ENCODE assay signal across 30 mouse cellular contexts in the genomic region with DNA sequence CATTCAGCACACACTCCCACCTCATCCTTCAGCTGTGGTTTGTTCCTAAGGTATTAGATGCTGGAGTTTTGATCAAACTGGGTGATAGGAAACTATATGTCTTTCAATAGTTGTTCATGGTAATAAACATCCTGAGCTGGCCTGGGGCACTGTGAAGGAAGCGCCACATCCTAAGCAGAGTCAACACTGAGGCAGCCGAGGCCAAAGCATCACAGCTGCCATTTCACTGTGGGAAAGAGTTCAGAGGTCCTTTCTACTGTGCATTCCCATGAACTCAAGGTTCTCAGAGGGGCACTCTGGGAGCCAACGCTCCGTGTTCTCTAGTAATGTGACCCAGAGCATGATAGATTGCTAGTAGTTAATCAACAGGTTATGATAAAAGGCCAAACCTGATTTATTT.
DNase-seq lines count a peak whose midpoint lies in the region; ATAC-seq and TF ChIP-seq lines count a peak whose summit lies in the region.
"Had no signal": no experiment of that assay in that cellular context is flagged by ENCODE, and none has a peak within 500 bp of the region (broad histone marks: within the 10 kb centered on the region; RNA-seq: fewer than 3 reads in every experiment).

No protein-coding gene starts in this region.

- no peak for TF ChIP-seq POLR2A in kidney, adult 2 months (IDR thresholded peaks at IDR 0.05; ENCODE audit: low read depth, low read length)

- DNase-seq in heart, adult 11 months = peak; percentile 87
- DNase-seq in kidney, adult 2 months = no peak
- DNase-seq in lung, embryonic 14.5 days = peak; percentile 7
- no peak for DNase-seq in lung, postnatal 25 days (ENCODE audit: low spot score)
- DNase-seq: adrenal gland, postnatal 14 days; B cell, adult 2 months; cerebellum, adult 11 months; cerebellum, adult 2 months; cerebellum, adult 9-11 months; cerebellum, postnatal 25 days; gastrocnemius, postnatal 10 days; gastrocnemius, postnatal 36 days; heart, postnatal 10 days; heart, postnatal 36 days had no signal

- no peak overlapping the region for H3K27ac ChIP-seq in heart, embryonic 12.5 days (ENCODE audit: poor library complexity, severe bottlenecking)
- H3K27ac ChIP-seq in kidney, embryonic 16.5 days (ENCODE audit: low read length) = no peak overlapping the region
- no peak overlapping the region for H3K27ac ChIP-seq in kidney, adult 2 months (ENCODE audit: insufficient read depth, low read depth, low read length)
- no peak overlapping the region for H3K27ac ChIP-seq in lung, embryonic 14.5 days (ENCODE audit: low read depth)
- no peak overlapping the region for H3K27ac ChIP-seq in forebrain, embryonic 13.5 days
- H3K27ac ChIP-seq: embryonic facial prominence, embryonic 10.5 days; embryonic facial prominence, embryonic 13.5 days; forebrain, embryonic 12.5 days; heart, embryonic 15.5 days; hindbrain, embryonic 10.5 days; hindbrain, embryonic 13.5 days had no signal

- no peaks in the 10 kb centered on the region for H3K9me3 ChIP-seq in heart, embryonic 12.5 days (replicated peaks)
- no peaks in the 10 kb centered on the region for H3K9me3 ChIP-seq in kidney, embryonic 16.5 days (ENCODE audit: low read length)
- H3K9me3 ChIP-seq in lung, embryonic 14.5 days (ENCODE audit: low read depth, low read length) = no peaks in the 10 kb centered on the region
- no peaks in the 10 kb centered on the region for H3K9me3 ChIP-seq in forebrain, embryonic 13.5 days (replicated peaks)
- H3K9me3 ChIP-seq: embryonic facial prominence, embryonic 10.5 days; embryonic facial prominence, embryonic 13.5 days; forebrain, embryonic 12.5 days; G1E; heart, embryonic 15.5 days; hindbrain, embryonic 10.5 days; hindbrain, embryonic 13.5 days had no signal

- no peak overlapping the region for H3K9ac ChIP-seq in heart, embryonic 12.5 days
- H3K9ac ChIP-seq in kidney, embryonic 16.5 days (replicated peaks; ENCODE audit: low read length) = no peak overlapping the region
- no peak overlapping the region for H3K9ac ChIP-seq in lung, embryonic 14.5 days
- no peak overlapping the region for H3K9ac ChIP-seq in forebrain, embryonic 13.5 days
- H3K9ac ChIP-seq: embryonic facial prominence, embryonic 13.5 days; forebrain, embryonic 12.5 days; heart, embryonic 15.5 days; hindbrain, embryonic 13.5 days had no signal

- H3K4me2 ChIP-seq in heart, embryonic 12.5 days = no peak overlapping the region
- no peak overlapping the region for H3K4me2 ChIP-seq in kidney, embryonic 16.5 days (replicated peaks; ENCODE audit: low read depth, low read length)
- no peak overlapping the region for H3K4me2 ChIP-seq in lung, embryonic 14.5 days
- no peak overlapping the region for H3K4me2 ChIP-seq in forebrain, embryonic 13.5 days
- H3K4me2 ChIP-seq: embryonic facial prominence, embryonic 13.5 days; forebrain, embryonic 12.5 days; heart, embryonic 11.5 days; heart, embryonic 15.5 days; hindbrain, embryonic 13.5 days had no signal

- H3K4me3 ChIP-seq in heart, embryonic 12.5 days = no peak overlapping the region
- no peak overlapping the region for H3K4me3 ChIP-seq in kidney, embryonic 16.5 days (ENCODE audit: low read length)
- no peak overlapping the region for H3K4me3 ChIP-seq in kidney, adult 2 months (ENCODE audit: insufficient read depth, low read depth, low read length)
- no peak overlapping the region for H3K4me3 ChIP-seq in lung, embryonic 14.5 days (ENCODE audit: low read depth, low read length)
- no peak overlapping the region for H3K4me3 ChIP-seq in forebrain, embryonic 13.5 days
- H3K4me3 ChIP-seq: embryonic facial prominence, embryonic 10.5 days; embryonic facial prominence, embryonic 13.5 days; erythroblast, embryonic 14.5 days; forebrain, embryonic 12.5 days; heart, embryonic 15.5 days; hindbrain, embryonic 10.5 days; hindbrain, embryonic 13.5 days had no signal

- WGBS in heart, embryonic 12.5 days = 76% methylated on average over 4 of the region's 4 CpGs
- WGBS in kidney, embryonic 16.5 days = 26% methylated on average over 4 of the region's 4 CpGs
- WGBS in kidney, adult 2 months = 32% methylated on average over 4 of the region's 4 CpGs
- WGBS in lung, embryonic 14.5 days = 36% methylated on average over 4 of the region's 4 CpGs
- 82% methylated on average over 4 of the region's 4 CpGs for WGBS in forebrain, embryonic 13.5 days

- ATAC-seq in heart, embryonic 12.5 days (ENCODE audit: insufficient number of reproducible peaks, low FRiP score) = no peak
- ATAC-seq in kidney, embryonic 16.5 days (ENCODE audit: low FRiP score, low TSS enrichment) = peak; percentile 57
- peak; percentile 31; the same call in 1 of the 2 replicates for ATAC-seq in lung, embryonic 14.5 days (ENCODE audit: insufficient read depth)
- no peak for ATAC-seq in forebrain, embryonic 13.5 days
- ATAC-seq: forebrain, embryonic 16.5 days; hindbrain, embryonic 16.5 days; Patski had no signal

- H3K4me1 ChIP-seq in heart, embryonic 12.5 days (replicated peaks) = no peaks in the 10 kb centered on the region
- H3K4me1 ChIP-seq in kidney, embryonic 16.5 days (ENCODE audit: insufficient read depth, low read length) = no peaks in the 10 kb centered on the region
- no peaks in the 10 kb centered on the region for H3K4me1 ChIP-seq in kidney, adult 2 months (ENCODE audit: control insufficient read depth, insufficient read depth, low read length)
- H3K4me1 ChIP-seq in lung, embryonic 14.5 days (ENCODE audit: insufficient read depth) = no peaks in the 10 kb centered on the region
- no peaks in the 10 kb centered on the region for H3K4me1 ChIP-seq in forebrain, embryonic 13.5 days
- H3K4me1 ChIP-seq: embryonic facial prominence, embryonic 10.5 days; embryonic facial prominence, embryonic 13.5 days; forebrain, embryonic 12.5 days; hindbrain, embryonic 10.5 days; hindbrain, embryonic 13.5 days had no signal

- no peaks in the 10 kb centered on the region for H3K36me3 ChIP-seq in heart, embryonic 12.5 days
- no peaks in the 10 kb centered on the region for H3K36me3 ChIP-seq in kidney, embryonic 16.5 days (ENCODE audit: insufficient read depth, low read length)
- no peaks in the 10 kb centered on the region for H3K36me3 ChIP-seq in kidney, adult 2 months (ENCODE audit: control insufficient read depth, insufficient read depth, low read length)
- H3K36me3 ChIP-seq in lung, embryonic 14.5 days (ENCODE audit: insufficient read depth) = no peaks in the 10 kb centered on the region
- H3K36me3 ChIP-seq in forebrain, embryonic 13.5 days (ENCODE audit: poor library complexity, severe bottlenecking) = no peaks in the 10 kb centered on the region
- H3K36me3 ChIP-seq: embryonic facial prominence, embryonic 10.5 days; embryonic facial prominence, embryonic 13.5 days; forebrain, embryonic 12.5 days; G1E; heart, embryonic 15.5 days; hindbrain, embryonic 10.5 days; hindbrain, embryonic 13.5 days had no signal

- no peak for TF ChIP-seq CTCF in kidney, adult 2 months (conservative IDR thresholded peaks at IDR 0.05; ENCODE audit: insufficient read depth, insufficient read length, low read depth, low read length)
- no peak for TF ChIP-seq CTCF in lung, embryonic 14.5 days (IDR thresholded peaks at IDR 0.05; ENCODE audit: low read depth)

- H3K27me3 ChIP-seq in heart, embryonic 12.5 days (replicated peaks) = no peaks in the 10 kb centered on the region
- no peaks in the 10 kb centered on the region for H3K27me3 ChIP-seq in kidney, embryonic 16.5 days (ENCODE audit: insufficient read depth, low read length)
- H3K27me3 ChIP-seq in kidney, adult 2 months (replicated peaks; ENCODE audit: control insufficient read depth, insufficient read depth, low read length) = no peaks in the 10 kb centered on the region
- no peaks in the 10 kb centered on the region for H3K27me3 ChIP-seq in lung, embryonic 14.5 days (ENCODE audit: insufficient read depth, low read length)
- no peaks in the 10 kb centered on the region for H3K27me3 ChIP-seq in forebrain, embryonic 13.5 days
- H3K27me3 ChIP-seq: CH12.LX; embryonic facial prominence, embryonic 13.5 days; forebrain, embryonic 12.5 days; heart, embryonic 15.5 days; hindbrain, embryonic 13.5 days; Patski had no signal

Comparison
In these comparisons a context has a peak if more than half of its experiments do, and no peak if none do; other contexts are left out.
1. DNase-seq: peak in heart, adult 11 months (single experiment) and lung, embryonic 14.5 days (single experiment); none in kidney, adult 2 months (single experiment) and lung, postnatal 25 days (single experiment).
2. ATAC-seq: peak in kidney, embryonic 16.5 days (single experiment) and lung, embryonic 14.5 days (single experiment); none in heart, embryonic 12.5 days (single experiment) and forebrain, embryonic 13.5 days (single experiment).